Mouse (Mus musculus): ENCODE data around the gene Lgr4.

DNA sequence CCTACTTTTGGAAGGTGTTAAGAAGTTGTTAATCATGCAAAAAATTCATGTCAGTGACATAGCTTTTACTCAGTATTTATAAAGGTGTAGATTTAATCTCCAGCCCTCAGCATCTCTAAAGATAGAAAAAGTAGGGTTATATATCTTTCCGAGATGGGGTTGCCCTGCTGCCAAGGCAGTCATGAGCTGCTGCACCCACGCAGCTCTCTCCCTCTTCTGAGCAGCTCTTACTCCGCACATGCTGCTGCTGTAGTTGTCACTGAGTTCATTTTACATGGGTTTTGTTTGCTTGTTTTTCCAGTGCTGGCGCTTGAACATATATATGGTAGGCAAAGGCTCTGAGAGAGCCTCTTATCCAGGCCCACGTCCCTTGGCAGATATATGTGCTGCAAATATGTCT is 120.9 kb downstream of the Lgr4 start:
- TF ChIP-seq POU5F1 (IDR thresholded peaks at IDR 0.05; ENCODE audit: borderline replicate concordance, low read length), result no peak
- TF ChIP-seq NANOG (IDR thresholded peaks at IDR 0.05; ENCODE audit: borderline replicate concordance, low read length), result no peak
